Mouse (Mus musculus): Measurements from ENCODE around the gene 1700109H08Rik.

- TF ChIP-seq CTCF (IDR thresholded peaks at IDR 0.05; ENCODE audit: low read depth, low read length), result no peak
- TF ChIP-seq GATA1 (IDR thresholded peaks at IDR 0.05; ENCODE audit: borderline replicate concordance, low read length), result no peak
These were observed 44.2 kb upstream of the 1700109H08Rik start for GRCm38 (mm10) chr5:3527041-3527691.
